ENCODE assay signal across 9 mouse cellular contexts in genomic region chr13:83713661-83714291, GRCm38 (mm10).
DNase-seq lines count a peak whose midpoint lies in the region; ATAC-seq and TF ChIP-seq lines count a peak whose summit lies in the region.
"Had no signal": no experiment of that assay in that cellular context is flagged by ENCODE, and none has a peak within 500 bp of the region (broad histone marks: within the 10 kb centered on the region; RNA-seq: fewer than 3 reads in every experiment).

No protein-coding gene starts in this region.

- H3K9ac ChIP-seq in stomach, postnatal 0 days (ENCODE audit: low read length): no peak overlapping the region

- H3K4me3 ChIP-seq in megakaryocyte, embryonic 14.5 days (replicated peaks): peak overlapping the region; percentile 74
- peak overlapping the region; percentile 84 for H3K4me3 ChIP-seq in forebrain, embryonic 10.5 days
- H3K4me3 ChIP-seq in stomach, postnatal 0 days (ENCODE audit: low read depth, low read length): no peak overlapping the region

- DNase-seq in forebrain, embryonic 10.5 days (ENCODE audit: extremely low spot score, low spot score): peak; percentile 28
- DNase-seq in left cerebral cortex, postnatal 25 days (ENCODE audit: low spot score in 2 of 2): peak; percentile 35 to 39
- peak; percentile 12 for DNase-seq in splenic B cell, adult 2 months (ENCODE audit: low read depth, low spot score)
- DNase-seq in stomach, postnatal 0 days (ENCODE audit: low spot score): no peak
- no peak for DNase-seq in kidney, postnatal 36 days
- DNase-seq: thymus, postnatal 4 days had no signal

- no peak for ATAC-seq in megakaryocyte, adult 5-6 weeks (ENCODE audit: poor library complexity, severe bottlenecking)
- ATAC-seq in stomach, postnatal 0 days (ENCODE audit: low FRiP score, low TSS enrichment): no peak
- no peak for ATAC-seq in frontal cortex, adult (ENCODE audit: low TSS enrichment)

- peaks cover 27% of the 10 kb centered on the region for H3K4me1 ChIP-seq in megakaryocyte, embryonic 14.5 days
- peaks cover 36% of the 10 kb centered on the region for H3K4me1 ChIP-seq in forebrain, embryonic 10.5 days
- no peaks in the 10 kb centered on the region for H3K4me1 ChIP-seq in stomach, postnatal 0 days (replicated peaks; ENCODE audit: control insufficient read depth, insufficient read depth)

- 2% methylated on average over 19 of the region's 19 CpGs for WGBS in forebrain, embryonic 10.5 days
- WGBS in stomach, postnatal 0 days: 5% methylated on average over 19 of the region's 19 CpGs

- H3K27ac ChIP-seq in forebrain, embryonic 10.5 days: peak overlapping the region; percentile 100
- no peak overlapping the region for H3K27ac ChIP-seq in stomach, postnatal 0 days (replicated peaks)

- no peaks in the 10 kb centered on the region for H3K36me3 ChIP-seq in megakaryocyte, embryonic 14.5 days (replicated peaks; ENCODE audit: low read length)
- no peaks in the 10 kb centered on the region for H3K36me3 ChIP-seq in forebrain, embryonic 10.5 days (replicated peaks)
- H3K36me3 ChIP-seq in splenic B cell, adult 2 months (ENCODE audit: control insufficient read depth, insufficient read depth, low read length, poor library complexity, severe bottlenecking): no peaks in the 10 kb centered on the region
- H3K36me3 ChIP-seq in stomach, postnatal 0 days (ENCODE audit: control insufficient read depth, insufficient read depth, low read length): no peaks in the 10 kb centered on the region

- H3K9me3 ChIP-seq in megakaryocyte, embryonic 14.5 days: no peaks in the 10 kb centered on the region
- no peaks in the 10 kb centered on the region for H3K9me3 ChIP-seq in forebrain, embryonic 10.5 days
- H3K9me3 ChIP-seq in stomach, postnatal 0 days (ENCODE audit: control insufficient read depth, low read length): no peaks in the 10 kb centered on the region

- TF ChIP-seq CTCF in stomach, postnatal 0 days (IDR thresholded peaks at IDR 0.05; ENCODE audit: low read depth): no peak

- H3K4me2 ChIP-seq in stomach, postnatal 0 days (replicated peaks; ENCODE audit: low read depth): no peak overlapping the region

- H3K27me3 ChIP-seq in megakaryocyte, embryonic 14.5 days (replicated peaks): peaks cover 74% of the 10 kb centered on the region
- H3K27me3 ChIP-seq in forebrain, embryonic 10.5 days (ENCODE audit: poor library complexity, severe bottlenecking): peaks cover 86% of the 10 kb centered on the region
- no peaks in the 10 kb centered on the region; the same call in 1 of the 2 replicates for H3K27me3 ChIP-seq in splenic B cell, adult 2 months (ENCODE audit: control insufficient read depth, insufficient read depth, low read length, poor library complexity, severe bottlenecking)
- H3K27me3 ChIP-seq in stomach, postnatal 0 days (ENCODE audit: control insufficient read depth, insufficient read depth, low read length): peaks cover 31% of the 10 kb centered on the region

- TF ChIP-seq EP300 in stomach, postnatal 0 days (optimal IDR thresholded peaks at IDR 0.05): no peak

- intact Hi-C loops in left cerebral cortex, postnatal 25 days (cut with DNase I): loop anchor here (2.0 to 10.0 kb wide), 4 partner anchors 1045 to 1769 kb away; partner anchors contain the start of gene Rasa1

Comparison
In these comparisons a context has a peak if more than half of its experiments do, and no peak if none do; other contexts are left out.
1. DNase-seq: peak in forebrain, embryonic 10.5 days (single experiment), left cerebral cortex, postnatal 25 days (2 of 2) and splenic B cell, adult 2 months (single experiment); none in stomach, postnatal 0 days (single experiment) and kidney, postnatal 36 days (0 of 2).